Mouse (Mus musculus): ENCODE results near the gene Sdc1.

Sdc1 gene

GRCm38 (mm10) chr12:8782565-8782964 is 11.4 kb downstream of the Sdc1 start:
- no peak for DNase-seq (ENCODE audit: low spot score in 2 of 2)

DNA sequence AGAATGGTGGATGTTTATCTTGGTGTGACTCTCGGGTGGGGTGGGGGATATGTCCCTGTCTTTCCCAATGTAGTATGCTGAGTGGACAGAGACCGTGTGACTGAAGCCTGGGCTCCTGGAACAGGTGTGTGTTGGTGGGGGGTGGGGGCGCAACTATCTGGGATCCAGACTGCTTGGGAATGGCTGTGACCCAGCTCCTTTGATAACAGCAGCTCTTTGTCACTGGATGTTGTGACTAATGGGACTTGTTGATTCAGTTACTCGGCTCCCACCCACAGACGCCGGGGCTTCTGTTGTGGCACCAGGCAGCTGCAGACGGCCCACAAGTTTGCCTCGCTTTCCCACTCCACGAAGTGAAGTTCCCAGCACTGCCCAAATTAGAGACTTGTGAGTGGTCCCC is 13.1 kb downstream of the Sdc1 start:
- peak in 1 of 2 experiments; percentile 10 for DNase-seq (ENCODE audit: low spot score in 2 of 2)

- DNase-seq (ENCODE audit: low spot score in 2 of 2) = no peak
Measured at GRCm38 (mm10) chr12:8786476-8786875, 15.4 kb downstream of the Sdc1 start.

GRCm38 (mm10) chr12:8786984-8787730 is 16.0 kb downstream of the Sdc1 start:
- DNase-seq (ENCODE audit: low spot score in 2 of 2) = no peak

DNA sequence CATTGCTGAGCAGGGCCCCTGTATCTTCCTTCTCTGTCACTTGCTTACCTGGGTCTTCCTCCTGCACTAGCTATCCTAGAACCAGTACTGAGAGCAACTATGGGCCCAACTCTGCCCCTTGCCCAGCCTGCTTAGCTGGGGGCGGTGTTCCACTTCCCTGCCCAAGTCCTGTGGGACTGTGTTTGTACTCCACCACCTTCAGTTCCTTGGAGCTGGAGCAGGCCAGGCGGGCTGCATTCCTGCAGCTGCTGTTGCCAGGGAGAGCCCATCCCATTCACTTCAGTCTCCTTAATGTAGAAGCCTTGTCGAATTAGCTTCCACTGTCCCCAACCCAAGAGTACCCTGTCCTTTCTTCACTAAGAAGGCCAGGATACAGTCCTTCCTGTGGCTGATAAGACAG is 17.3 kb downstream of the Sdc1 start:
- no peak for DNase-seq (ENCODE audit: low spot score in 2 of 2)

DNA sequence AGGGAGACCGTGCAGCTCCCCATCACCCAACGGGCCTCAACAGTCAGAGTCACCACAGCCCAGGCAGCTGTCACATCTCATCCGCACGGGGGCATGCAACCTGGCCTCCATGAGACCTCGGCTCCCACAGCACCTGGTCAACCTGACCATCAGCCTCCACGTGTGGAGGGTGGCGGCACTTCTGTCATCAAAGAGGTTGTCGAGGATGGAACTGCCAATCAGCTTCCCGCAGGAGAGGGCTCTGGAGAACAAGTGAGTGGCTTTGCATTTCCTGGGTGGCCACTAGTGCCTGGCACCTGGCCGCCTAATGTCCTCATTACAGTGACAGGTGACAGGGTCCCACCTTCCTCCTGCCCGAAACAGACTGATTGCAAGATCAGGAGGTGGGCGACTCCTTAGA is 19.5 kb downstream of the Sdc1 start:
- DNase-seq (ENCODE audit: low spot score in 2 of 2) = no peak

GRCm38 (mm10) chr12:8793410-8794051 is 22.4 kb downstream of the Sdc1 start:
- DNase-seq (ENCODE audit: low spot score in 2 of 2) = no peak

- no peak for DNase-seq (ENCODE audit: low spot score in 2 of 2)
Measured at GRCm38 (mm10) chr12:8797936-8798335, 26.8 kb downstream of the Sdc1 start.

DNA sequence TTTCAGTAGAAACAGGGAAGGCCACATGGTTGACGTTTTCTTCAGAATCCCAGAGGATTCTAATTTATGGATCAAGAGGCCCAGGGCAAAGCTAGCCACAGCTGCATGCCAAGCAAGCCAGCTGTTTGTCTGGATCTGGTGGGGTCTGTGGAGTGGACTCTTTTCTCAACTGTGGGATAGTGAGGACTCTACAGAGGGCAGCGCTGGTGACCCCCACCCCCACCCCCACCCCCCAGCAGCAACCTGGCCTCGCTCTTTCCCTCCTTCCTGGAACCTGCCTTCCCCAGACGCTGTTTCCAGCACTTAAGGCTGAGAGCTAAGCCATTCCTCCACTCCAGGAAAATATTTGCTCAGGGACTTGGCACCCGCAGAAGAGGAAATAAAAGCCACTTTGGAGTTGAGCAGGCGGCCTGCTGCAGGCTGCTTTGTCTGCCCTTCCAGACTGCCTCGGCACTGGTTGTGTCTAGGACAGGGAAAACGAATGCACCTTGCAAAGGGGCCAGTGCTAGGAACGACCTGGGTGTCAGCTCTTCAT is 27.4 kb downstream of the Sdc1 start:
- no peak for DNase-seq (ENCODE audit: low spot score in 2 of 2)

DNA sequence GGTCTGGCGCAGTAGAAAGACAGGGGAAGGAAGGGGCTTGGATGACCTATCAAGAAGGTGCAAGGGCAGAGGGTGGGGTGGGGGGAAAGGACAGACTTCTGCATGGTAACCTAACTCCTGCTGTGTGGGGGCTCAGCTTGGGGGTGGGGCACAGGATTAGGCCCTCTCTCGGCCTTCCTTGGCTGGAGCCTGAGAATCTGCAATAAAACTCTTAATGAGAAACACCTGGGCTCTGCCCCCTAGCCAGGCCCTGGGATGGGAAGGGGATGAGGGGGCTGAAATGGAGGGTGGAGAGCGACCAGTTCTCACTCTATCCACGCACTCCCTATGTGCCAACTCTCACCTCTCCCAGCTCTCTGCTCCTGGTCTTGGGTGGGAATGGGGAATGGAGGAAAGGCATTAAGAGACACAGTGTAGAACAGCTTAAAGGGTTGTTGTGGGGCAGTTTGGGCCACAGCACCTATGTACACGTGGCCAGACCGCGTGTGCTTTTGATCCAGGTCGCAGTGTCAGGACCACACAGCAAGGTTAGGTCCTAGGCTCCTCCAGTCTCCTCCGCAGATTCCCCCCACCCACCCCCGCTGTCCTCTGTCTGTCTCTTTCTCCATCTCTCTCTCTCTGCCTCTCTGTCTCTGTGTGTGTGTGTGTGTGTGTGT is 32.4 kb downstream of the Sdc1 start:
- DNase-seq (ENCODE audit: low spot score in 2 of 2) = no peak

DNA sequence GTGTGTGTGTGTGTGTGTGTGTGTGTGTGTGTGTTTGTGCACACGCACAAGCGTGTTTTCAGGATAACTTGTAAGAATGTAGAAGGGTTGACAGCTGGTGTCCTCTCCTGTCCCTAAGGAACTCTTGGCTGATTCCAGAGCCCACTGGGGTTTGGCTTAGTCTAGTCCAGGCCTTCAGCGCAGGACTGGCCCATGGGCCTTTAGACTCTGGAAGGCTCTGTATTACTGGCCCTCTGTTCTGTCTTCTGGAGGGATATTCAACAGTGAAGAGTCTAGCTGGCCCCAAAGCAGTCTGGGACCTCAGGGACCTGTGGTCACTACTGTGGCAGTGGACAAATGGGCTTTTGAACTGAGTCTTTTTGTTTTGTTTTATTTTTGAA is 32.9 kb downstream of the Sdc1 start:
- no peak for DNase-seq (ENCODE audit: low spot score in 2 of 2)

DNA sequence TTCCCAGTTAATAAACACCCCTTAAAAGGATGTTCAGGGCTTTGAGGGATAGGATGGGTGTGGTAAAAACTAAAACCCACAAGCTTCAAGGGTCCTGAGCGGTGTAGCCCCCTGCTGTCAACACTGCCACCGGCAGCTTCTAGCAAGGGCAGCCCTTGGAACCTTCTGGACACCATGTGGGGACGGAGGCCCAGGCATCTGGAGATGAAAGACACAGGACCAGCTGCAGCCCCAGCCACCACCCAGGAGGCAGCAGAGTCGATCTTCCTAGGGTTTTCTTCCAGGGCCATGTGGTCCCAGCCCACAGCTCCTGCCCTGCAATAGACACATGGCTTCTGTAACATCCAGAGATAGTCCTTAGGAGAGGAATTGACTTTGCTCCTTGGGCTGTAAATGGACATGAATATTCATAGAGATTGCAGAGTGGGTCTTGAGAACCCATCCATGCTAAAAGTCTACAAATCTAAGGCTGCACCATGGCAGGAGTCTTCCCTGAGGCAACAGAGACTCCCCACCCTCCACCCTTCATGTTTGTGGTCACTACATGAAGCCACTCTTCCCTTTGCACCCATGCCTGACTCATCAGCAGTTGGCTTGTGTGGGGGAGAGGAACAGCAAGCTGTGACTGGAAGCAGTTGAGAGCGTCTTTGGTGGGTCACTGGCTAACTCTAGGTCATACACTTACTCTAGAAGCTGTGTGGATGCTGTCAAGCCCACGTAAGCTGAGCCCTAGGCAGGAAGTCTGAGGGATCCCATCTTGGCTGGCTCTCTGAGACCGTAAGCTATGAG is 34.0 kb downstream of the Sdc1 start:
- DNase-seq (ENCODE audit: low spot score in 2 of 2) = no peak

- DNase-seq (ENCODE audit: low spot score in 2 of 2) = no peak
Measured at GRCm38 (mm10) chr12:8809086-8809485, 38.0 kb downstream of the Sdc1 start.

DNA sequence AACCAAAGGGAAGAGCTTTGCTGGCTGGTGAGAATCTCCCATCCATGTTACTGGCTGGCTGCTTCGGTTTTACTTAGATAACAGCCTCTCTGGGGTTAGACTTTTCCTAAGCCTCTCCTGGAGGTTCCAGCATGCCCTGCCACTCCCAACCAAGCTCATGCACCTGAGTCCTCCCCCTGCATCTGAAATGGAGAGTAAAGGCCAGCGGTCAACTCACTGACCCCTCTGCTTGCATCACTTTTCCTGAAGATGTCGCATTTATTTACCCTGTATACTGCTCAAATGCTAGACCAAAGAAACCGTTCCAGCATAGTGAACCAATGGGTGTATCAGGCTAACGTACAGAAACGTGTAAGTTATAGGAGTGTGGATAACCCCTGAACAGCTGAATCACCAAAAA is 38.5 kb downstream of the Sdc1 start:
- no peak for DNase-seq (ENCODE audit: low spot score in 2 of 2)

GRCm38 (mm10) chr12:8810966-8811365 is 39.8 kb downstream of the Sdc1 start:
- no peak for DNase-seq (ENCODE audit: low spot score in 2 of 2)

GRCm38 (mm10) chr12:8811441-8811871 is 40.3 kb downstream of the Sdc1 start:
- DNase-seq (ENCODE audit: low spot score in 2 of 2) = no peak

DNA sequence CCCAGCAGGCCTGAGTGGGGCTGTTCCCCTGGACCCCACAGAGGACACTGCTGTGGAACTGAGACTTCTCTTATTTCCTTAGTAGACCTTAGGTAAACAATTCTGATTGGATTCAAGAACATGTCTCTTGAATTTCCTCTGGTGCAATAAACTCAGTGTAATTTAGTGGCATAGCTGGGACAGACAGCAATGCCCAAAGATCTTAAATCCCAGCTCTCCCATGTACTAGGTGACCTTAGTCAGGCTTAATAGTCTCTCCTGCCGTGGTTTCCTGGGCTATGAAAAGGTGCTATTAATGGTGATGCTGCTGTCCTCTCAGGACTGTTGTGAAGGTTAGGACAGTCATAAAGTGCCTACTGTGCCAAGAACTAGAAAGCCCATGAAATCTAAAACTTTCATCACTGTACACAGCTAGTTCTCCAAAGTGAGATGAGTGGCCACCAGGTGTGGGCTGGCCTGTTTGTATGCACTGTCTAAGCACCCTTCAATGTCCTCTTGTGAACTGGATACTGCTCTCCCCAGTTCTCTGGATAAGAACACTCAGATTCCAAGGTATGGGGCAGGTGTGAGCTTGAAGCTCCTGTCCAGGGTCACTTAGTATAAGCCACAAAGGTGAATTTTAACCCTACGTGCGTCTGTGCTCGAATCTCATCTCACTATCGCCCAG is 40.9 kb downstream of the Sdc1 start:
- no peak for DNase-seq (ENCODE audit: low spot score in 2 of 2)

- peak in 1 of 2 experiments; percentile 3 for DNase-seq (ENCODE audit: low spot score in 2 of 2)
Measured at GRCm38 (mm10) chr12:8817467-8818232, 46.5 kb downstream of the Sdc1 start.

DNA sequence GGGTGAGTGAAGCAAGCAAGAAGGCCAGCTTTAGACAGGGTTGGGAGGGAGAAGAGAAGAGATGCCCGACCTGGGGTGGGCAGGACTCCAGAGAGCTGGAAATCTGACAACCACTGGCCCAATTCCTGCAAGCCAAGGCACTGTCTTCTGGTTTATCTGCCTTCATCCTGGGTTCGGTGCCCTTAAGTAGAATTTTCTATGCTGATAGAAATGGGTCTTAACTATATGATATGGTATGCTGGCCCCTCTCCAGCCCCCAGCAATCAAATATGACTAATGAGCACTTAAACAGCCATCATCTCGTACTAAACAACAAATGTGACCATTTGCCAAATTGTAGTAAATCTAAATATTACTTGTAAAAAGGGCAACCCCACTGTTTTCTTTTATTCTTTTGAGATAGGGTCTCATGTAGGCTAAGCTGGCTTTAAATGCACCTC is 47.1 kb downstream of the Sdc1 start:
- DNase-seq (ENCODE audit: low spot score in 2 of 2) = no peak

GRCm38 (mm10) chr12:8824995-8825703 is 54.0 kb downstream of the Sdc1 start:
- no peak for DNase-seq (ENCODE audit: low spot score in 2 of 2)
